Mouse (Mus musculus) midbrain, embryonic 11.5 days (tissue): ENCODE data around the gene Rgma. TPM values are rescaled to one million over a fixed set of nuclear protein-coding genes. Genes with fewer than 3 reads are reported as not detected.
A peak's percentile ranks its signal among the peaks of the same experiment; 100 is the strongest.

Experiments
- ATAC-seq: fragments of 200-750 bp; cut with Nextera tagmentation; 2 replicates; pipeline ENCODE4 v1.8.0; 2017; ENCODE audit warnings: moderate TSS enrichment, moderate library complexity; ENCODE audit not compliant: low FRiP score
- DNase-seq: peaks from one replicate; pipeline ENCODE4 v3.0.0; 2015; ENCODE audit warnings: low spot score; ENCODE audit errors: missing footprints
- H3K27ac ChIP-seq: fragments of 300-500 bp; sonication (generic); 2 replicates; pipeline ENCODE4 v1.5.1; 2014; ENCODE audit warnings: low read depth, low read length
- H3K27me3 ChIP-seq: fragments of 300-500 bp; sonication (generic); 2 replicates; pipeline ENCODE4 v1.6.1; 2014; ENCODE audit warnings: mild to moderate bottlenecking, low read length, moderate library complexity, mixed read lengths; ENCODE audit not compliant: control insufficient read depth, insufficient read depth
- H3K36me3 ChIP-seq: fragments of 300-500 bp; sonication (generic); 2 replicates; pipeline ENCODE4 v1.6.1; 2014; ENCODE audit warnings: mild to moderate bottlenecking, low read length, moderate library complexity, mixed read lengths; ENCODE audit not compliant: control insufficient read depth, insufficient read depth
- H3K4me1 ChIP-seq: fragments of 300-500 bp; sonication (generic); 2 replicates; pipeline ENCODE4 v1.6.1; 2014; ENCODE audit warnings: low read length; ENCODE audit not compliant: control insufficient read depth, insufficient read depth
- H3K4me2 ChIP-seq: fragments of 300-500 bp; sonication (generic); 2 replicates; pipeline ENCODE4 v1.6.1; 2014; ENCODE audit warnings: mild to moderate bottlenecking, moderate library complexity
- H3K4me3 ChIP-seq: fragments of 300-500 bp; sonication (generic); 2 replicates; pipeline ENCODE4 v1.5.1; 2014; ENCODE audit warnings: low read depth, low read length
- H3K9ac ChIP-seq: fragments of 300-500 bp; sonication (generic); 2 replicates; pipeline ENCODE4 v1.6.1; 2014; ENCODE audit warnings: low read length
- H3K9me3 ChIP-seq: fragments of 300-500 bp; sonication (generic); 2 replicates; pipeline ENCODE4 v1.6.1; 2016; ENCODE audit warnings: low read length; ENCODE audit not compliant: control insufficient read depth
- WGBS: fragments of 180-500 bp; shearing (Covaris S2); extraction: QIAGEN DNeasy Blood & Tissue Kit; methylation state at CpG from one replicate; pipeline ENCODE4 v1.1.7; 2014; 5-methylcytosine and 5-hydroxymethylcytosine counted together
- polyA plus RNA-seq: library from polyadenylated mRNA; unstranded; fragments of >200 nt; fragmentation: Nextera tagmentation; extraction: Ambion mirVana; gene quantifications from 2 replicates; pipeline ENCODE4 v1.2.1, GENCODE M21; 2014

The Rgma gene
- polyA plus RNA-seq, 1 experiment from 2014 or later, result 47.5 TPM

GRCm38 (mm10) chr7:73365511-73365910 lies 9.8 kb upstream of the Rgma start:
- no peaks in the 10 kb centered on the region for H3K27me3 ChIP-seq
- H3K36me3 ChIP-seq, result no peaks in the 10 kb centered on the region
- peaks cover 3% of the 10 kb centered on the region; the same call in 1 of the 2 replicates for H3K9me3 ChIP-seq
- peaks cover 9% of the 10 kb centered on the region for H3K4me1 ChIP-seq
- no peak overlapping the region; the same call in 1 of the 2 replicates for H3K27ac ChIP-seq
- DNase-seq, result no peak
- H3K4me2 ChIP-seq, result no peak overlapping the region
- no peak for ATAC-seq
- H3K4me3 ChIP-seq, result no peak overlapping the region
- WGBS, result 76% methylated on average over 4 of the region's 4 CpGs
- H3K9ac ChIP-seq, result no peak overlapping the region

GRCm38 (mm10) chr7:73365965-73366364 lies 9.3 kb upstream of the Rgma start:
- 0 out of 2 replicates have a peak overlapping the region, but pooled peaks have one; percentile 12 for H3K9ac ChIP-seq
- WGBS, result 69% methylated on average over 7 of the region's 7 CpGs
- DNase-seq, result no peak
- ATAC-seq, result no peak
- H3K4me3 ChIP-seq, result no peak overlapping the region
- H3K4me1 ChIP-seq, result peaks cover 9% of the 10 kb centered on the region
- no peak overlapping the region for H3K4me2 ChIP-seq
- H3K27ac ChIP-seq, result peak overlapping the region; percentile 30
- H3K9me3 ChIP-seq, result peaks cover 3% of the 10 kb centered on the region; the same call in 1 of the 2 replicates
- H3K36me3 ChIP-seq, result no peaks in the 10 kb centered on the region
- no peaks in the 10 kb centered on the region for H3K27me3 ChIP-seq

GRCm38 (mm10) chr7:73367681-73368464 lies 7.4 kb upstream of the Rgma start:
- H3K36me3 ChIP-seq, result no peaks in the 10 kb centered on the region
- no peak overlapping the region for H3K27ac ChIP-seq
- no peak for ATAC-seq
- H3K4me3 ChIP-seq, result no peak overlapping the region
- no peak overlapping the region for H3K4me2 ChIP-seq
- WGBS, result 93% methylated on average over 10 of the region's 10 CpGs
- H3K4me1 ChIP-seq, result peaks cover 19% of the 10 kb centered on the region
- H3K9ac ChIP-seq, result no peak overlapping the region
- peaks cover 4% of the 10 kb centered on the region; the same call in 1 of the 2 replicates for H3K27me3 ChIP-seq
- no peak for DNase-seq
- peaks cover 3% of the 10 kb centered on the region; the same call in 1 of the 2 replicates for H3K9me3 ChIP-seq

GRCm38 (mm10) chr7:73369992-73370391 lies 5.3 kb upstream of the Rgma start:
- Histone ChIP-seq H3K36me3 (no peaks in the 10 kb centered on the region), H3K9ac (no peak overlapping the region), H3K4me2 (no peak overlapping the region), H3K4me1 (peaks cover 31% of the 10 kb centered on the region), H3K9me3 (peaks cover 3% of the 10 kb centered on the region; the same call in 1 of the 2 replicates), H3K4me3 (no peak overlapping the region), H3K27ac (no peak overlapping the region), H3K27me3 (peaks cover 4% of the 10 kb centered on the region; the same call in 1 of the 2 replicates)
- ATAC-seq (no peak), DNase-seq (no peak)
- 76% methylated on average over 4 of the region's 4 CpGs for WGBS

GRCm38 (mm10) chr7:73371587-73372321 lies 3.6 kb upstream of the Rgma start:
- peak overlapping the region; percentile 34; the same call in 1 of the 2 replicates for H3K9ac ChIP-seq
- no peak overlapping the region for H3K27ac ChIP-seq
- H3K4me2 ChIP-seq, result peak overlapping the region; percentile 49
- ATAC-seq (no peak), DNase-seq (no peak)
- peaks cover 22% of the 10 kb centered on the region for H3K4me1 ChIP-seq
- H3K4me3 ChIP-seq, result peak overlapping the region; percentile 18; the same call in 1 of the 2 replicates
- no peaks in the 10 kb centered on the region for H3K36me3 ChIP-seq
- H3K27me3 ChIP-seq, result peaks cover 4% of the 10 kb centered on the region; the same call in 1 of the 2 replicates
- 54% methylated on average over 10 of the region's 10 CpGs for WGBS
- peaks cover 3% of the 10 kb centered on the region; the same call in 1 of the 2 replicates for H3K9me3 ChIP-seq

- peaks cover 22% of the 10 kb centered on the region for H3K4me1 ChIP-seq
- DNase-seq (peak; percentile 93), ATAC-seq (no peak)
- peak overlapping the region; percentile 18 for H3K4me3 ChIP-seq
- H3K27me3 ChIP-seq, result peaks cover 4% of the 10 kb centered on the region; the same call in 1 of the 2 replicates
- H3K9ac ChIP-seq, result peak overlapping the region; percentile 34
- 2% methylated on average over 29 of the region's 29 CpGs for WGBS
- no peaks in the 10 kb centered on the region for H3K36me3 ChIP-seq
- H3K27ac ChIP-seq, result no peak overlapping the region
- H3K9me3 ChIP-seq, result peaks cover 3% of the 10 kb centered on the region; the same call in 1 of the 2 replicates
- peak overlapping the region; percentile 49 for H3K4me2 ChIP-seq
Observed at GRCm38 (mm10) chr7:73372352-73372970, 2.8 kb upstream of the Rgma start.

GRCm38 (mm10) chr7:73374727-73375126 lies 582 bp upstream of the Rgma start:
- ATAC-seq, result peak; percentile 83
- peaks cover 4% of the 10 kb centered on the region; the same call in 1 of the 2 replicates for H3K27me3 ChIP-seq

GRCm38 (mm10) chr7:73376101-73377001 lies 1.0 kb downstream of the Rgma start:
- ATAC-seq (peak; percentile 16; the same call in 1 of the 2 replicates), DNase-seq (peak; percentile 99)
- H3K36me3 ChIP-seq, result no peaks in the 10 kb centered on the region
- under 1% methylated on average over 39 of the region's 39 CpGs for whole genome bisulfite sequencing
- H3K27me3 ChIP-seq, result peaks cover 4% of the 10 kb centered on the region; the same call in 1 of the 2 replicates
- H3K9me3 ChIP-seq, result no peaks in the 10 kb centered on the region
- H3K4me3 ChIP-seq, result peak overlapping the region; percentile 86
- peaks cover 55% of the 10 kb centered on the region for H3K4me1 ChIP-seq
- peak overlapping the region; percentile 64 for H3K4me2 ChIP-seq
- peak overlapping the region; percentile 97 for H3K9ac ChIP-seq
- peak overlapping the region; percentile 95 for H3K27ac ChIP-seq

More at GRCm38 (mm10) chr7:73374727-73375126, 582 bp upstream of the Rgma start:
- Histone ChIP-seq H3K27ac (peak overlapping the region; percentile 95), H3K4me1 (peaks cover 39% of the 10 kb centered on the region), H3K36me3 (no peaks in the 10 kb centered on the region), H3K4me3 (peak overlapping the region; percentile 86), H3K4me2 (peak overlapping the region; percentile 64), H3K9ac (peak overlapping the region; percentile 97), H3K9me3 (no peaks in the 10 kb centered on the region)
- WGBS, result under 1% methylated on average over 14 of the region's 14 CpGs
- DNase-seq, result peak; percentile 97
